Mouse (Mus musculus) olfactory bulb, adult 2 months (tissue): Measurements from ENCODE around the gene Fblim1. TPM values are rescaled to one million over a fixed set of nuclear protein-coding genes. Genes with fewer than 3 reads are reported as not detected.
"Not testable (repeated sequence)": the region's sequence is repeated elsewhere in the genome, so short reads cannot be mapped to it uniquely, and the experiment has no call there.

Experiments used
- H3K27ac ChIP-seq: fragments of 200-500 bp; 2 replicates; pipeline ENCODE4 v1.5.1; 2012; ENCODE audit warnings: low read depth, low read length; ENCODE audit not compliant: insufficient read depth
- H3K4me1 ChIP-seq: fragments of 200-500 bp; 2 replicates; pipeline ENCODE4 v1.6.1; 2012; ENCODE audit warnings: low read length; ENCODE audit not compliant: control insufficient read depth, insufficient read depth
- H3K4me3 ChIP-seq: fragments of 200-500 bp; 2 replicates; pipeline ENCODE4 v1.5.1; 2012; ENCODE audit warnings: mild to moderate bottlenecking, low read depth, low read length, moderate library complexity; ENCODE audit not compliant: insufficient read depth
- CTCF ChIP-seq: fragments of 200-500 bp; IDR thresholded peaks from 2 replicates; pipeline ENCODE4 v1.5.1; 2012; ENCODE audit warnings: low read depth, mild to moderate bottlenecking, low read length, moderate library complexity; ENCODE audit not compliant: insufficient read depth
- POLR2A ChIP-seq: fragments of 200-500 bp; IDR thresholded peaks from 2 replicates; pipeline ENCODE4 v1.6.1; 2012; ENCODE audit warnings: mild to moderate bottlenecking, low read depth, low read length, moderate library complexity; ENCODE audit not compliant: insufficient read depth
- WGBS: fragments of 180-500 bp; shearing (Covaris S2); methylation state at CpG from one replicate; pipeline ENCODE4 v1.1.7; 2018; 5-methylcytosine and 5-hydroxymethylcytosine counted together
- polyA plus RNA-seq: library from polyadenylated mRNA; stranded (reverse); fragments of >200 nt; gene quantifications from 2 replicates; pipeline ENCODE4 v1.2.4, GENCODE M21; 2012; ENCODE audit warnings: low replicate concordance; ENCODE audit not compliant: missing spikeins, insufficient read depth, insufficient read length

Gene Fblim1
- polyA plus RNA-seq, 1 experiment = not detected

GRCm38 (mm10) chr4:141558658-141559057 is 47.2 kb downstream of the Fblim1 start:
- H3K27ac ChIP-seq = peak overlapping the region; percentile 14
- WGBS = 21% methylated on average over 16 of the region's 16 CpGs
- H3K4me1 ChIP-seq = peaks cover 15% of the 10 kb centered on the region
- H3K4me3 ChIP-seq = peak overlapping the region; percentile 16
- no peak for TF ChIP-seq POLR2A
- TF ChIP-seq CTCF = no peak

GRCm38 (mm10) chr4:141556163-141556562 is 49.7 kb downstream of the Fblim1 start:
- WGBS = 88% methylated on average over 6 of the region's 6 CpGs
- peaks cover 15% of the 10 kb centered on the region for H3K4me1 ChIP-seq
- not testable (repeated sequence) for H3K27ac ChIP-seq, H3K4me3 ChIP-seq

- WGBS = 95% methylated on average over 8 of the region's 9 CpGs
- not testable (repeated sequence) for H3K27ac ChIP-seq, H3K4me3 ChIP-seq, H3K4me1 ChIP-seq
These were observed 51.5 kb downstream of the Fblim1 start for GRCm38 (mm10) chr4:141554255-141554865.

GRCm38 (mm10) chr4:141552484-141552883 is 53.4 kb downstream of the Fblim1 start:
- 57% methylated on average over 2 of the region's 2 CpGs for WGBS
- TF ChIP-seq CTCF = no peak
- H3K4me1 ChIP-seq = no peaks in the 10 kb centered on the region
- no peak overlapping the region for H3K27ac ChIP-seq
- no peak overlapping the region for H3K4me3 ChIP-seq

- H3K27ac ChIP-seq = peak overlapping the region; percentile 99
- WGBS = 4% methylated on average over 9 of the region's 9 CpGs
- 0 out of 2 replicates have a peak, but pooled peaks cover 2% of the 10 kb centered on the region for H3K4me1 ChIP-seq
- TF ChIP-seq CTCF = no peak
- TF ChIP-seq POLR2A = no peak
- no peak overlapping the region for H3K4me3 ChIP-seq
These were observed 58.6 kb downstream of the Fblim1 start for GRCm38 (mm10) chr4:141547299-141547698.

- H3K4me1 ChIP-seq = 0 out of 2 replicates have a peak, but pooled peaks cover 2% of the 10 kb centered on the region
- WGBS = 1% methylated on average over 94 of the region's 98 CpGs
- TF ChIP-seq POLR2A (peak; percentile 80), CTCF (no peak)
These were observed 59.3 kb downstream of the Fblim1 start for GRCm38 (mm10) chr4:141546334-141547200.

GRCm38 (mm10) chr4:141545743-141546333 is 60.1 kb downstream of the Fblim1 start:
- H3K27ac ChIP-seq = peak overlapping the region; percentile 99
- H3K4me1 ChIP-seq = 0 out of 2 replicates have a peak, but pooled peaks cover 2% of the 10 kb centered on the region
- TF ChIP-seq CTCF (no peak), POLR2A (peak; percentile 92)
- WGBS = 0% methylated on average over 55 of the region's 56 CpGs
- H3K4me3 ChIP-seq = peak overlapping the region; percentile 71

More at GRCm38 (mm10) chr4:141546334-141547200, 59.3 kb downstream of the Fblim1 start:
- peak overlapping the region; percentile 71 for H3K4me3 ChIP-seq
- H3K27ac ChIP-seq = peak overlapping the region; percentile 99

GRCm38 (mm10) chr4:141545071-141545742 is 60.7 kb downstream of the Fblim1 start:
- peak overlapping the region; percentile 98 for H3K27ac ChIP-seq
- H3K4me1 ChIP-seq = peaks cover 4% of the 10 kb centered on the region; the same call in 1 of the 2 replicates
- TF ChIP-seq CTCF (no peak), POLR2A (no peak; the same call in 1 of the 2 replicates)
- peak overlapping the region; percentile 71 for H3K4me3 ChIP-seq
- under 1% methylated on average over 45 of the region's 45 CpGs for whole genome bisulfite sequencing
